Mouse (Mus musculus): ENCODE results near the gene Dnah6.

The Dnah6 gene

DNA sequence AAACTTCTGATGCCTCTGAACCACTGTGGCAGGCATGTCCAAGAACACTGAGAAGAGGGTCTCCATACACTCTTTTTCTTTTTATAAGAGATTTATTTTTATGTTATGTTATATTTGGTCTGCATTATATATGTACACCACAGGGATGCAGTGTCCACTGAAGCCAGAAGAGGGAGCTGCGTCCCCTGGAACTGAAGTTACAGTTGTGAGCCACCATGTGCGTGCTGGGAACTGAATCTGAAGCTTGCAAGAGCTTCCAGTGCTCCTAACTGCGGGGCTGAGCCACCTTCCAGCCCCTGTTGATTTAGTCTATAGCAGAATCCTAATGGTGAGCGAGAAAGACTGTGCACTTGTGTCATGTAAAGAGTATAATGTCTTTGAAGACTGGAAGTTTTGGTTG is 78.7 kb downstream of the Dnah6 start:
- DNase-seq (ENCODE audit: extremely low spot score), result no peak

- no peak for DNase-seq (ENCODE audit: extremely low spot score)
Measured at GRCm38 (mm10) chr6:73140836-73141235, 80.6 kb downstream of the Dnah6 start.

GRCm38 (mm10) chr6:73132784-73133183 is 88.7 kb downstream of the Dnah6 start:
- DNase-seq (ENCODE audit: extremely low spot score), result no peak

DNA sequence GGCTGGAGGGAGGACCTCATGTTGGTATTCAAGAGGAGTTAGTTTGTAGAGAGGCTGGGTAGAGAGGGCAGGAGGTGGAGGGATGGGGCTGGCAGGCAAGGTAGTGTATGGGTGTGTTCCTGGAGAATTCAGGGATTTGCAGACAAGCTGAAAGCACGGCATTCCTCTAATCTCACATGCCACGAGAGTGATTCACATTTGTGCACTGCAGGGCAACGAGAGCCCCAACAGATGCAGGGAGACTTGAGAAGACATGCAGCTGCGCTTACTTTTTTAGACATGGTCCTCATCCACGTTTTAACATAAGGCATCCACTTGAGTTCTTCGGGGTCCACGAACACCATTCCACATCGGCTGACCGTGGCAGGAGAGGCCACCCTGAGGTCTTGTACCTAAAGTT is 93.9 kb downstream of the Dnah6 start:
- DNase-seq (ENCODE audit: extremely low spot score), result no peak

GRCm38 (mm10) chr6:73120348-73120747 is 101.1 kb downstream of the Dnah6 start:
- DNase-seq (ENCODE audit: extremely low spot score), result no peak

DNA sequence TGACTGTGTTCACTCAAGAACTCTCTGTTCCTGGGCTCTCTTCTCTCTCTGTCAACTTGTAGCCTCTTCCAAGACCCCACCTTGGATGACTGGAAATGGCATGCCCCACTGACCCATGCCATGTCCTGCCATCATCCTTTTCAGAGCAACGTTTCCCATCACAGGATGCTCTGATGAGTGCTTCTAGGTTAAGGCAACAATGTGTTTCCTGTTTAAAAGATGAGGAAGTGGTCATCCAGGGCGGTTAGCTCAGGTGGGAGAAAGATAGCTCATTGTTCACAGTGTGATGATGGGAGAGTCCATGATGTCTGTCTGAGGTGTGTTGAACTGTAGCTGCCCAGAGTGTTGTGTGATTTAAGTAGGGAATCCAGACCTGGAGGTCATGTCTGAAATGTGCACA is 107.6 kb downstream of the Dnah6 start:
- no peak for DNase-seq (ENCODE audit: extremely low spot score)

GRCm38 (mm10) chr6:73113365-73113764 is 108.1 kb downstream of the Dnah6 start:
- no peak for DNase-seq (ENCODE audit: extremely low spot score)

- no peak for DNase-seq (ENCODE audit: extremely low spot score)
Measured at GRCm38 (mm10) chr6:73093133-73093532, 128.3 kb downstream of the Dnah6 start.

GRCm38 (mm10) chr6:73090836-73091235 is 130.6 kb downstream of the Dnah6 start:
- DNase-seq (ENCODE audit: extremely low spot score), result no peak

- no peak for DNase-seq (ENCODE audit: extremely low spot score)
Measured at GRCm38 (mm10) chr6:73082571-73082970, 138.9 kb downstream of the Dnah6 start.

DNA sequence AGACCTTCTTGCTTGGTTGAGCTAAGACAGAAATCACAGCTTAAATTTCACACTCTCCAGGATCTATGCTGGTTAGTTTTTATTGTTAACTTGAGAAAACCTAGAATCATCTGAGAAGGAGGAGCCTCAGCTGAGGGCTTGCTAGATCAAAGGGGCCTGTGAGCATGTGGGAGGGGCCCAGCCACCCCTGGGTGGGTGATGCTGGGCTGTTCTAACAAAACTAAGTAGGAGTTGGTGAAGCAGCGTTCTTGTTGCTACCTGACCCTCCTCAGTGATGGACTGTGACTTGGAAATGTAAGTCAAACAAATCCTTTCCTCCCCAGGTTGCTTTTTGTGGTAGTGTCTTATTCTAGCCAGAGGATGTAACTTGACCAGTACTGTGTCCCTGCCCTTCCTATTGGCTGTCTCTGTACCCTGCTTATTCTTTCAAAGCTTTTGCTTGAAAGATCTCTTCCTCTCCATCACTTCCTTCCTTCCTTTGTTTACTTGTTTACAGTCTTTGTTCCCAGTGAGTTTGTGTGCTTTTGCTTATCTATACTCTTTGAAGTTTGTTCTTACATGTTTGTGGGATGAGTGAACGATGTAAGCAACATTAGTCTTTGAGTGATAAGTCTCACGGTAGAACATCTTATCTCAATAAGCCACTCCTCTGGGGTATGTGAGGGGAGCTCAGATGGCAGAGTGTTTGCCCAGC is 149.2 kb downstream of the Dnah6 start:
- no peak for DNase-seq (ENCODE audit: extremely low spot score)

- no peak for DNase-seq (ENCODE audit: extremely low spot score)
Measured at GRCm38 (mm10) chr6:73071214-73071613, 150.2 kb downstream of the Dnah6 start.

DNA sequence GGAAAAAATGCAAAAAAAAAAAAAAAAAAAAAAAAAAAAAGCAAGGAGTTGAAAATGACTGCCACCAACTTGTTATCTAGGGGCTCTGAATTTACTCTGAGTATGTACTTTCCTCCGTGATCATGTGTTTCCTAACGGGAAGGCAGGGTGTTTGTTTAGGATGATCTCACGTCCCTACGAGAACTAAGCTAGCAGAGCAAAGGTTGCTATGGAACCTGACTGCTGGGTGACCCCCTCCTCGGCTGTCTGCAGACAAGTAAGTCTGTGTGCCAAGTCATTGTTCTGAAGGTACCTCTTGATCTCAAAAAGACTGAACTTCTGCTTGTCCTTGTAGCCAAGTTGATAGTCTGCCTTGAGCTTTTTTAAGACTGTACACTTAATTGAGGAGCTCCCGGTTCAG is 150.8 kb downstream of the Dnah6 start:
- DNase-seq (ENCODE audit: extremely low spot score), result no peak

GRCm38 (mm10) chr6:73064551-73064950 is 156.9 kb downstream of the Dnah6 start:
- no peak for DNase-seq (ENCODE audit: extremely low spot score)

- DNase-seq (ENCODE audit: extremely low spot score), result no peak
Measured at GRCm38 (mm10) chr6:73059596-73060121, 161.8 kb downstream of the Dnah6 start.

- no peak for DNase-seq (ENCODE audit: extremely low spot score)
Measured at GRCm38 (mm10) chr6:73059162-73059561, 162.3 kb downstream of the Dnah6 start.

DNA sequence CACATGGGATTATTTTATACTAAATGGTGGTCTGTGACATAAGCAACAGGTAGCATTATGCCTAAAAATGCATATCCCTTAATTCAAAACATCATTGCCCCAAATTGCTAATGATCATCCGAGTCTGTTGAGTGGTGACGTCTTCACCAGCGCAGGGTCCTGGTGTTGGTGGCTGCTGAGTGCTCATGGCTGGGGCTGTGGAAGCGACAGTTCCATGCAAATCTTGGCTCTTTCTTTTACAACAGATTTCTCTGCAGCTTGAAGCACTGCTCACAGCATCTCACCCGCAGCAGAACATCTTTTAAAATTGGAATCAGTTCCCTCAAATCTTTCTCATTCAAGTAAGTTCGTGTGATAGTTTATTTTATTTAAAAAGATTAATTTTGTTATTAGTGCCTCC is 166.1 kb downstream of the Dnah6 start:
- DNase-seq (ENCODE audit: extremely low spot score), result no peak

- DNase-seq (ENCODE audit: extremely low spot score), result no peak
Measured at GRCm38 (mm10) chr6:73054807-73055206, 166.6 kb downstream of the Dnah6 start.

DNA sequence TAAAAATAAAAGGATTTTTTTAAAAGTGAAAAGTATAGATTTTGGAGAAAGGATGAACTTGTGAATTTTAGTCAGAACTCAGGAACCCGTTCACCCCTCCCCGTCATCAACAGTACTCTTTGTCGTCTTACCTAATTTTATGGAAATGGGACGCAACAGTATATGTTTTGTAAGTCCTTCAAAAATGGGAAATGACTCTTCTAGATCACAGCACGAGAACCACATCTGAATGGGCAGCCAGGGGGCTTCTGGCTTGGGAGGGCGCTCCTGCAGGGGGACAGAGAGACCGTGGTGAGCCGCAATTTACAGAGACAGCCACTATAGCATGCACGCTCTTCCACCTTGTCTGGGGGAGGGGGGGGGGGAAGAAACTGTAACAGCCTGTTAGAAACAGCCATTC is 167.9 kb downstream of the Dnah6 start:
- DNase-seq (ENCODE audit: extremely low spot score), result no peak

DNA sequence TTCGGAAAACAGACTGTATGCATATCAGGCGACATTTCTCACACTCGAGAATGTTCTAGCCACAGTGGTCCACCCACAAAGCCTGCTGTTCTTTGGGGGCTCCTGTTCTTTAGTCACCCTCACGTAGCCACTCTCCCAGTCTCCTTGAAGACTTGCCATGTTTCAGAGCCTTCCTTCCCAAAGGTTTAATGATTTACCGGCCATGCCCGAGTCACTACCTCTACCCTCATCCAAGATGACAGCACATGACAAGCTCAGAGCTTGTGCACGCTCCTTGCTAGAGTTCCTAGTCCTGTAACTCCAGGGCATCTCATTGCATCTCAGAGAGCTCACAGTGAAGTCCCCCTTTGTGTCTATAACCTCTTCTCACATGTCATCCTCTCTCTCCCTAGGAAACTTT is 174.2 kb downstream of the Dnah6 start:
- DNase-seq (ENCODE audit: extremely low spot score), result no peak

GRCm38 (mm10) chr6:73045944-73046343 is 175.5 kb downstream of the Dnah6 start:
- DNase-seq (ENCODE audit: extremely low spot score), result no peak

DNA sequence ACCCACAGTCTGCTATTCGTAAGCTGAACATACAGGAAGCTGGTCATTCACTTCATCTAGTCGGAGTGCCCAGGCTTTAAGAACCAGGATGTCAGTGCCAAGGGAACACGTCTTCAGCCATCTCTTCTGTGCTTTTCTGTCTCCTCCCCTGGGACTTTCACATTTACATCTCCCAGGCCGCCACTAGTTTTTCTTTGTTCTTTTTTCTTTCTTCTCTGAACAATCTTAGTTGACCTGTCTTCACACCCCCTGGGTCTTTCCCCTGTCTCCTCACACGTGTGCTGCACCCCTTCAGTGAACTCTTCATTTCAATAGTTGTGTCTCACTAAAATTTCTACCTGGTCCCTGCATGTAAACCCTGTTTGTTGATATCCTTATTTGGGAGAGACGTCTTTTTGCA is 179.2 kb downstream of the Dnah6 start:
- DNase-seq (ENCODE audit: extremely low spot score), result no peak

DNA sequence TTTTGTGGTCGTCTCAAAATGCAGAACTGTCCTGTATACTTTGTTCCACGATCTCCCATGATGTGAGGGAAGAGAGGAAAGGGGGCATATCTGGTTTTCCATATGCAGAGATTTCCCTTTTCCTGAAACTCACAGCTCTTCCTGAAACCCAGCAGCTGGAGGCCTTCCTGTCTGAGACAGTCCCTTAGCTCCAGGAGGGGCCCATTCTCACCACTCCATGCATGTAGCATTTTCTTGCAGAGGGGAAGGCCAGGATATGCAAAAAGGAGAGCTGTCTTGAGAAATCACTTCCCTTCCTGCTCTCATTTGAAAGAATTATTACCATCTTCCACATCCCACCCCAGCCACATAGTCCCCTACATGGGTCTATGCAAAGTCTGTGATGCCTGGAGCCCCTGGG is 183.2 kb downstream of the Dnah6 start:
- DNase-seq (ENCODE audit: extremely low spot score), result no peak

- DNase-seq (ENCODE audit: extremely low spot score), result no peak
Measured at GRCm38 (mm10) chr6:73028853-73029252, 192.6 kb downstream of the Dnah6 start.

Data from embryo, embryonic 9.5 days (tissue).